Mouse (Mus musculus) kidney, embryonic 16.5 days (tissue): ENCODE results near the gene Robo1. TPM values are rescaled to one million over a fixed set of nuclear protein-coding genes. Genes with fewer than 3 reads are reported as not detected.

Experiments
- ATAC-seq: fragments of 200-750 bp; cut with Nextera tagmentation; 2 replicates; pipeline ENCODE4 v1.8.0; 2017; ENCODE audit warnings: moderate TSS enrichment; ENCODE audit not compliant: low FRiP score, low TSS enrichment
- H3K27ac ChIP-seq: fragments of 300-500 bp; sonication (generic); 2 replicates; pipeline ENCODE4 v1.5.1; 2014; ENCODE audit warnings: low read length
- H3K27me3 ChIP-seq: fragments of 300-500 bp; sonication (generic); 2 replicates; pipeline ENCODE4 v1.6.1; 2014; ENCODE audit warnings: low read length, control low read depth, mixed read lengths; ENCODE audit not compliant: insufficient read depth
- H3K36me3 ChIP-seq: fragments of 300-500 bp; sonication (generic); 2 replicates; pipeline ENCODE4 v1.6.1; 2014; ENCODE audit warnings: low read length, control low read depth, mixed read lengths; ENCODE audit not compliant: insufficient read depth
- H3K4me1 ChIP-seq: fragments of 300-500 bp; sonication (generic); 2 replicates; pipeline ENCODE4 v1.6.1; 2014; ENCODE audit warnings: low read length, control low read depth, mixed read lengths; ENCODE audit not compliant: insufficient read depth
- H3K4me2 ChIP-seq: fragments of 300-500 bp; sonication (generic); replicated peaks from 2 replicates; pipeline ENCODE4 v1.6.1; 2014; ENCODE audit warnings: low read depth, low read length
- H3K4me3 ChIP-seq: fragments of 300-500 bp; sonication (generic); 2 replicates; pipeline ENCODE4 v1.5.1; 2014; ENCODE audit warnings: mild to moderate bottlenecking, low read length
- H3K9ac ChIP-seq: fragments of 300-500 bp; sonication (generic); replicated peaks from 2 replicates; pipeline ENCODE4 v1.6.1; 2014; ENCODE audit warnings: low read length
- H3K9me3 ChIP-seq: fragments of 300-500 bp; sonication (generic); 2 replicates; pipeline ENCODE4 v1.6.1; 2016; ENCODE audit warnings: low read length, control low read depth
- WGBS: fragments of 180-500 bp; shearing (Covaris S2); extraction: QIAGEN DNeasy Blood & Tissue Kit; methylation state at CpG from one replicate; pipeline ENCODE4 v1.1.7; 2014; 5-methylcytosine and 5-hydroxymethylcytosine counted together
- polyA plus RNA-seq: library from polyadenylated mRNA; unstranded; fragments of >200 nt; fragmentation: Nextera tagmentation; extraction: Ambion mirVana; gene quantifications from 2 replicates; pipeline ENCODE4 v1.2.1, GENCODE M21; 2015

Robo1 gene
- polyA plus RNA-seq, 1 experiment from 2014 or later: 24.8 TPM

GRCm38 (mm10) chr16:73072047-73072446, 763.9 kb downstream of the Robo1 start:
- no peaks in the 10 kb centered on the region for H3K27me3 ChIP-seq
- 97% methylated on average over 3 of the region's 3 CpGs for WGBS
- H3K4me1 ChIP-seq: no peaks in the 10 kb centered on the region
- H3K27ac ChIP-seq: no peak overlapping the region
- no peak for ATAC-seq
- no peak overlapping the region for H3K9ac ChIP-seq
- H3K4me2 ChIP-seq: no peak overlapping the region
- no peaks in the 10 kb centered on the region for H3K9me3 ChIP-seq
- H3K36me3 ChIP-seq: no peaks in the 10 kb centered on the region
- no peak overlapping the region for H3K4me3 ChIP-seq

GRCm38 (mm10) chr16:73072883-73073282, 764.8 kb downstream of the Robo1 start:
- no peaks in the 10 kb centered on the region for H3K27me3 ChIP-seq
- no peak overlapping the region for H3K27ac ChIP-seq
- no peaks in the 10 kb centered on the region for H3K4me1 ChIP-seq
- no peak overlapping the region for H3K4me2 ChIP-seq
- no peak for ATAC-seq
- 96% methylated on average over 6 of the region's 6 CpGs for WGBS
- no peaks in the 10 kb centered on the region for H3K36me3 ChIP-seq
- no peaks in the 10 kb centered on the region for H3K9me3 ChIP-seq
- no peak overlapping the region for H3K9ac ChIP-seq
- no peak overlapping the region for H3K4me3 ChIP-seq

- WGBS: 89% methylated on average over 4 of the region's 4 CpGs
Observed at GRCm38 (mm10) chr16:73082420-73082819, 774.3 kb downstream of the Robo1 start.

GRCm38 (mm10) chr16:73083077-73083476, 775.0 kb downstream of the Robo1 start:
- no peak overlapping the region for H3K9ac ChIP-seq
- no peaks in the 10 kb centered on the region for H3K27me3 ChIP-seq
- H3K27ac ChIP-seq: no peak overlapping the region
- no peaks in the 10 kb centered on the region for H3K9me3 ChIP-seq
- no peak overlapping the region for H3K4me3 ChIP-seq
- no peak overlapping the region for H3K4me2 ChIP-seq
- no peaks in the 10 kb centered on the region for H3K36me3 ChIP-seq
- 0 out of 2 replicates have a peak, but pooled peaks cover 3% of the 10 kb centered on the region for H3K4me1 ChIP-seq
- ATAC-seq: no peak
- 73% methylated on average over 2 of the region's 2 CpGs for WGBS

More at GRCm38 (mm10) chr16:73082420-73082819, 774.3 kb downstream of the Robo1 start:
- ATAC-seq: no peak
- H3K27ac ChIP-seq: no peak overlapping the region
- H3K27me3 ChIP-seq: no peaks in the 10 kb centered on the region
- no peak overlapping the region for H3K4me3 ChIP-seq
- H3K9ac ChIP-seq: no peak overlapping the region
- H3K9me3 ChIP-seq: no peaks in the 10 kb centered on the region
- no peaks in the 10 kb centered on the region for H3K36me3 ChIP-seq
- 0 out of 2 replicates have a peak, but pooled peaks cover 3% of the 10 kb centered on the region for H3K4me1 ChIP-seq
- no peak overlapping the region for H3K4me2 ChIP-seq
